Mouse (Mus musculus): ENCODE measurements around the gene Gars.

DNA sequence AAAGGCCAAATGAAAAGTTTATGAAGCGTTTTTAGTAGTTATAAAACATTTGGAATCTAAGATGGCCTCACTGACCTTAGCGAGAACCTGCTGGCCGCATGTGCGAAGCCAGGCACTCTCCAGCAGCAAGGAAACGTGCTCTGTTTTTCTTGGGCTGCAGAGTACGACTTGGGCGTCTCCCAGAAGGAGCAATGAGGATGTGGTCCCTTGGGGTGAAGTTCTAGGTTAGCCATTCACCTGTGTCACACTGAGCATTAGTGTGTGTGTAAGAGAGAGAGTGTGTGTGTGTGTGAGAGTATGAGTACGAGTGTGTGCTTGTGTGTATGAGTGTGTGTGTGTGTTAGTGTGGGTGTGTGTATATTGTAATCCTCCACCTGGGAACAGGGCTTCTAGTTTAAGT is 5.4 kb downstream of the Gars start:
- TF ChIP-seq CTCF (IDR thresholded peaks at IDR 0.05; ENCODE audit: borderline replicate concordance, control insufficient read depth, extremely low read depth, insufficient read depth, low read length, poor library complexity) (no peak), POLR2A (IDR thresholded peaks at IDR 0.05; ENCODE audit: control insufficient read depth, extremely low read depth, insufficient read depth, low read length, poor library complexity) (no peak)
